Mouse (Mus musculus) bone marrow, adult 2 months (tissue): ENCODE data around the gene A630095E13Rik. TPM values are rescaled to one million over a fixed set of nuclear protein-coding genes. Genes with fewer than 3 reads are reported as not detected.
"Not testable (repeated sequence)": the region's sequence is repeated elsewhere in the genome, so short reads cannot be mapped to it uniquely, and the experiment has no call there.

Source experiments
- H3K27ac ChIP-seq: fragments of 200-500 bp; 2 replicates; pipeline ENCODE4 v1.5.1; 2012; ENCODE audit warnings: low read depth, mild to moderate bottlenecking, control low read depth, inconsistent platforms, low read length; ENCODE audit not compliant: control insufficient read depth, poor library complexity, insufficient read depth
- H3K4me1 ChIP-seq: fragments of 200-500 bp; 2 replicates; pipeline ENCODE4 v1.6.1; 2011; ENCODE audit warnings: low read length; ENCODE audit not compliant: control insufficient read depth, insufficient read depth
- H3K4me3 ChIP-seq: fragments of 200-500 bp; replicated peaks from 2 replicates; pipeline ENCODE3; 2011; ENCODE audit warnings: mild to moderate bottlenecking, low read depth, low read length, control low read depth; ENCODE audit not compliant: control insufficient read depth
- CTCF ChIP-seq: fragments of 200-500 bp; IDR thresholded peaks from 2 replicates; pipeline ENCODE4 v1.5.1; 2011; ENCODE audit warnings: low read length, control low read depth; ENCODE audit not compliant: control insufficient read depth, insufficient read depth
- POLR2A ChIP-seq: fragments of 200-500 bp; IDR thresholded peaks from 2 replicates; pipeline ENCODE4 v1.6.1; 2011; ENCODE audit warnings: low read depth, mild to moderate bottlenecking, control low read depth, low read length, borderline replicate concordance; ENCODE audit not compliant: control insufficient read depth
- WGBS: fragments of 180-500 bp; shearing (Covaris S2); methylation state at CpG from one replicate; pipeline ENCODE4 v1.1.7; 2018; 5-methylcytosine and 5-hydroxymethylcytosine counted together
- polyA plus RNA-seq: library from polyadenylated mRNA; stranded (reverse); fragments of >200 nt; gene quantifications from 2 replicates; pipeline ENCODE4 v1.2.4, GENCODE M21; 2011; ENCODE audit warnings: low replicate concordance; ENCODE audit not compliant: missing spikeins, insufficient read depth, insufficient read length

The A630095E13Rik gene
- polyA plus RNA-seq = not detected in 2 replicates

DNA sequence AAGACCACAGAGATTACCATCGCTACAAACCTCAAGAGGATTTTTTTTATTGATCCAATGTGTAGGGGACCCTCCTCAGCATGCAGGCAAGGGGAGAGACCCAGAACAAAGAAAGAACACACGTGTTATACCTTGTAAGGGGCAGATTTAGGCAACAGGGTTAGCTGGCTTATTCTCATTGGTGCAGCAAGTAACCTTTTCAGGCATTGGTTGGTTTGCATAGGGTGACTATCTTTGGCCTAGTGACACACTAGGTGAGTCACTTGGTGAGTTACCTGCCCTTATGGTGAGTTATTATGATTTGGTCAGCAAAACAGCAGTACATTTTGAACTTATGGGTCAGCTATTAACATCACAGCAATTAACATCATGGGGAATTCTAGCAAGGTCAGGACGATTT is at the start of gene A630095E13Rik:
TSS of gene A630095E13Rik (minus strand) at position 101 of the 400 bp plus-strand sequence.
- not testable (repeated sequence) for H3K4me1 ChIP-seq, H3K4me3 ChIP-seq, H3K27ac ChIP-seq
- 50% methylated on average over 3 of the region's 3 CpGs for WGBS

- H3K4me1 ChIP-seq = no peaks in the 10 kb centered on the region
- H3K27ac ChIP-seq = no peak within 1 kb of the TSS
- TF ChIP-seq POLR2A (no peak), CTCF (no peak)
- 56% methylated on average over 1 of the region's 1 CpGs for WGBS
- H3K4me3 ChIP-seq = no peak within 1 kb of the TSS
Measured at GRCm38 (mm10) chr9:36692920-36693319, 49.7 kb upstream of the A630095E13Rik start, which contains the start of gene Acrv1. Gene Acrv1 (plus strand): TSS chr9:36693220.

DNA sequence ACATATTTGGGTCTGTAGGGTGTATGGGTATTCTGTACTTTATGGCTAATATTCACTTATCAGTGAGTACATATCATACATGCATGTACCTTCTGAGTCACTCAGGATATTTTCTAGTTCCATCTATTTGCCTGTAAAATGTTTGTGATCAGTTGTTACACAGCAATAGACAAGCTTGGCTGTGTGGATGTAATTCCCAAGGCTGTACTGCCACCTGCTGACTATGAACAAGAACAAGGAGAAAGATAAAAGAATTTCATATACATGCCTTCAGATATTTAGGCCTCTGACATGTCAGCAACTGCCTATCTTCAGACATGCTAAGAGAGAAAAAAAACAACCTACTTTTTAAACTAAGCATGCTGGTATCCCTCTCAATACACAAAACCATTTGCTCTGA is 44.2 kb upstream of the A630095E13Rik start:
- Histone ChIP-seq H3K4me1 (no peaks in the 10 kb centered on the region), H3K27ac (no peak overlapping the region), H3K4me3 (no peak overlapping the region)
- TF ChIP-seq POLR2A (no peak), CTCF (no peak)

- 67% methylated on average over 2 of the region's 2 CpGs for WGBS
- no peak for TF ChIP-seq CTCF
- TF ChIP-seq POLR2A = no peak
Measured at GRCm38 (mm10) chr9:36681424-36681823, 38.2 kb upstream of the A630095E13Rik start.

More at GRCm38 (mm10) chr9:36681424-36681823, 38.2 kb upstream of the A630095E13Rik start:
- Histone ChIP-seq H3K4me3 (no peak overlapping the region), H3K4me1 (no peaks in the 10 kb centered on the region), H3K27ac (no peak overlapping the region)

Other genes starting within 250 kb of the A630095E13Rik start
- not detected in 2 replicates for gene Gm7257, start 211.5 kb downstream of the A630095E13Rik start, polyA plus RNA-seq
- not detected in 2 replicates for gene Gm9513, start 167.7 kb downstream of the A630095E13Rik start, polyA plus RNA-seq
- gene Gm5615, start 101.4 kb downstream of the A630095E13Rik start, polyA plus RNA-seq = not detected in 2 replicates
- not detected in 2 replicates for gene Gm17689, start 60.7 kb downstream of the A630095E13Rik start, polyA plus RNA-seq
- gene Acrv1, start 49.8 kb upstream of the A630095E13Rik start, polyA plus RNA-seq = not detected in 2 replicates
- gene Chek1, start 83.7 kb upstream of the A630095E13Rik start, polyA plus RNA-seq = 19.0 and 43.8 TPM in 2 replicates
- 18.4 and 76.7 TPM in 2 replicates for gene Stt3a, start 124.3 kb upstream of the A630095E13Rik start, polyA plus RNA-seq
- 21.0 and 26.8 TPM in 2 replicates for gene Ei24, start 154.0 kb upstream of the A630095E13Rik start, polyA plus RNA-seq
- gene Fez1, start 178.5 kb upstream of the A630095E13Rik start, polyA plus RNA-seq = 7.3 TPM in 1 of 2 replicates, not detected in the other